Mouse (Mus musculus): Measurements from ENCODE around the gene Lrrc63.
"Not testable (repeated sequence)": the region's sequence is repeated elsewhere in the genome, so short reads cannot be mapped to it uniquely, and the experiment has no call there.

Gene Lrrc63

DNA sequence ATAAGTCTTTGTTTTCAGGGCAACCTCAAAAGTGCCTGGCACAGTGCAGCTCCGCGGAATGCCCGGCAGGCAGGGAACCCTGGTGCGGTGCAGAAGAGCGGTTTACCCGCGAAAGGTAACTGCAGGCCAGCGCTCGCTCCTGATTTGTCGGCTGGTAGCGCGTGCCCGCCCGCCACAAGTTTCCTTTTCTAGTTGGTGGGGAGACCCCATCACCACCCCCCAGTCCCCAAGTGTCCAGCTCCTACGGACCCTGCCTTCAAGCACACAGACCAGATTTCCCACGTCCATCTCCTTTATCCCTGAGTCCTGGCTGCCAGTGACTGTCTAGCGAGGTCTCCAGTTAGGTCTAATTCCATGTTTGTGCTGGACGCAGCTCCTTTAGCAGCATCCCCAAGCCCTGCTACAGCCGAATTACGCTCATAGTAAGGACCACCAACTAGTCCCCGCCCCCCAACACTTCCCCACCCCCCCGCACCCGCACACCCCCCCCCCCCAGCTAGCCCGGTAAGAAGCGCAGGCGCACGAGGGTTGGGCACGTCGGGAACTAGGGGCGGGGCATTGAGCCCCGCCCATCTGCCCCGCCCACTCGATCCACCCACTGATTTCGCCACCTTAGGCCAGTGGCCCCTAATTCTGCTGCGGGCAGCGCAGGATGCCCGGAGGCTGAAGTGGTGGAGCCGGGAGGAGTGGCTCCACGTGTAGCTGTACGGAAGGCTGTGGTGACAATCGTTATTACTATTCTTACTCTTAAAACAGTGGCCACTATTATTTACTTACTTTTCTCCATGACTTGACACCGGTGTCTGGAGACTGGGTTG, at the start of gene Lrrc63, which contains the start of gene Lcp1:
TSS of gene Lrrc63 (minus strand) at position 381 of the 818 bp plus-strand sequence.
TSS of gene Lcp1 (plus strand) at position 601 of the 818 bp plus-strand sequence.
- peak; percentile 32 to 44 for DNase-seq (ENCODE audit: low spot score in 2 of 2)

- DNase-seq (ENCODE audit: low spot score in 2 of 2), result peak; percentile 78 to 81
Measured at GRCm38 (mm10) chr14:75179255-75179963, 48.7 kb upstream of the Lrrc63 start.

GRCm38 (mm10) chr14:75178801-75179211, 48.1 kb upstream of the Lrrc63 start:
- DNase-seq (ENCODE audit: low spot score in 2 of 2), result peak; percentile 42 to 47

DNA sequence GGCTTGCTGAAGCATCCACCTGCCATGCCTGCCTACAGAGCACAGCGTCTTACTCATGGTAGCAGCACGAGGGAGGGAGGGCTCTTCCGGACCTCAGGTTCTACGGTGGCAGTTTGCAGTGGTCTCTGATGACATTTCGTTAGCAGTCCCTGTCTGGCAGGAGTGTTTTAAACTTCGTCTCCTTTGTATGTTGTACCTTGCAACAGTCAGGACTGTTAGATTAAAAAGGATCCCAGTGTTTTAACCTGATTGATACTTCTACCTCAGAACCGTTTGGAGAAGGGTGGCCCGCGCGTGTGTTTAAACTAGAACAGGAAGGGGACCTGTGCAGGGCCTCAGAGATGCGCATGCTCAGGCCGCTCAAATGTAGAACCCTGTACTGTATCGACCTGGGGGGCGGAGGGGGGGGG, 47.7 kb upstream of the Lrrc63 start:
- peak; percentile 73 to 74 for DNase-seq (ENCODE audit: low spot score in 2 of 2)

GRCm38 (mm10) chr14:75177400-75177799, 46.7 kb upstream of the Lrrc63 start:
- DNase-seq (ENCODE audit: low spot score in 2 of 2), result no peak

DNA sequence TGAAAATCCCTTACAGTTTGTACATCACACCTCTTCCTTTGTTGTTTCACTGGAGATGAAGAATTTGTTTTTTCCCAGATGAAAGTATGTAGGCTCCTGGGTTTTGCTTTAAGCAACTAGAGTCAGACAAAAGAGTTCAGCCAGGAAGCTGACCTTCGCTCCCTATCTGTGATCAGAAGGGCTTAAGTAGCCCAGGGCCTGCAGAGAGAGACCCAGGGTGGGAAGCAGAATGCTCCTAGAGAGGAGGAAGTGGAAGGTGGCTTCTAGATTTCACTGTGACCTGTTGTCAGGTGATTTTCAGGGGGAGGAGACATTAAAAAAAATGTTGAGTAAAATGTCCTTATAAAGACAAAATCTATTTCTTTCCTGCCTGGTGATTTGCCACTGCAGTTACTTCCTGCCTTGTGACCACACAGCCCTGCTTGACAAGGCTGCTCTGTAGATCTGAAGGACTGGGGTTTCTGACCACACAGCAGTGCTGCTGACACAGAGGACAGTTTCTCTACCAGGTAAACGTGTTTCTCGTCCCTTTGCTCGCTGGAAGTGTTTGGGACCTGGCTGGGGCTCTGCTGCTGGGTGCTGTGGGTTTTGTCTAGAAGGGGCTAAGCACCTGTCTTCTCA, 45.9 kb upstream of the Lrrc63 start:
- peak; percentile 60 to 63 for DNase-seq (ENCODE audit: low spot score in 2 of 2)

DNA sequence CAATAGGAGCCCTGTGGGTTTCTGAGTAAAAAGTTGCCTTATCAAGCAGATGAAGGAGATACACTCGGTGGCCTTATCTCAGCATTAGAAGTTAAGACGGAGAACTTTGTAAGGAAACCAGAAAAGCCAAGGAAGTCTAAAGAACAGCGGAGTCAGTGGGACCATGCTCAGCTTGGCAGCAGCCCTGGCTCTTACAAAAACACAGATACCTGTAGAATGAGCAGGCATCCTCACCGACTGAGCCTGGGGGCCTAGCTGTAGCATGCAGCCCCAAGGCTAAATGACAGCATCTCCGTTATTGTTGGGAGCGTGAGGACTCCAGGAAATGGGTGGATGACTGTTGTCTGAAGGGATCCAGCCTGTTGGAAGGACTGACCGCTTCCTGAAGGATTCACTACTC, 45.1 kb upstream of the Lrrc63 start:
- DNase-seq (ENCODE audit: low spot score in 2 of 2), result no peak

DNA sequence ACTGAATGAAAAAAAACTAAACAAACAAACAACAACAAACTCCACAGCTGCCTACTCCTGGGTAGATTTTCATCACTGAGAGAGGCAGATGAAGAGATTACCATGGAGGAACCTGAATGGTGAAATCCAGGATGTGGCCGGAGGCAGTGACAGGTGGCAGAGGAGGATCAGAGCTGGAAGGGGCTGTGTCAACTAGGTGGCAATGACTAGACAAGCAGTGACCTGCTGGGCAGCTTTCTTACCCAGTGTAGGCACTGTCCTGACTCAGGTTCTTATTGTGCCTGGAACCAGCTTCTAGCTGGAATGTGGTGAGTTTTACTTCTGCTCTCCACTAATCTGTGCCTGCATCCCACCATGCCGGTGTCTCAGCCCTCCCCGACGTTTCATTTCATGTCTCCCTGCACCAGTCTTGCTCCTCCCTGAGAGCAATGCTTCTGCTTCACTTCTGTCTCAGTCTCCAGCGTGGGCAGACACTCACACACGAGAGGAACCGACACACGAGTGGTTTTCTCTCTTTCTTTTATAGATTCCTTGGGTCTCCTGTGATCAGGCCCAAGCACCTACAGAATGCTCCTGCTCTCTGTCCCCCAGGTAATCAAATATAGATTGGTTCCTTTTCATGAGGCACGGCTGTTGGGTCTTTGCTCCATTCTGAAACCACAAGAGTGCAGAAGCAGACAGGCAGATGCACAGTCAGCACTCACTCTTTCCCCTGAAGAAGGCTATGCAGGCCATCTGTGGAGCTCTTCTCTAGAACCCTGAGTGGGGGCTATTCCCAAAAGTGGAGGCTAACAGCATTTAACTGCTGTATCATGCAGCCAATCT, 44.3 kb upstream of the Lrrc63 start:
- peak; percentile 38 to 52 for DNase-seq (ENCODE audit: low spot score in 2 of 2)

- no peak for DNase-seq (ENCODE audit: low spot score in 2 of 2)
Measured at GRCm38 (mm10) chr14:75174296-75174695, 43.6 kb upstream of the Lrrc63 start.

DNA sequence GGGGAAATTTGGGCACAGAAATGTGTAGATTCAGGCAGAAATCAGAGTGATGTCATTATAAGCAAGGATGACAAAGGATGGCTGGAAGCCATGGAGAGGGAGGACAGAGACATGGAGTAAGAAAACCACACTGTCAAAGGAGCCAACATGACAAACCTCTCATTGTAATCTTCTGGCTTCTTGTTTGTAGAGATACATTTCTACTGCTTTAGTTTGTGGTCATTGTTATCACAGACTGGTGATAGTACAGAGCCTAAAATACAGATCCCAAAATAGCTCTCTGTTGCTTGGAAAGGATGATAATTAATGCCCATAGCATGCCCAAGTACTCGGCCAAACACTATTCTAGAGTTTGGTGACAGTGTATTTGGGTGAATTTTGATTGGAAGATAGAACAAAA, 39.9 kb upstream of the Lrrc63 start:
- no peak for DNase-seq (ENCODE audit: low spot score in 2 of 2)

- no peak for DNase-seq (ENCODE audit: low spot score in 2 of 2)
Measured at GRCm38 (mm10) chr14:75168501-75168900, 37.8 kb upstream of the Lrrc63 start.

DNA sequence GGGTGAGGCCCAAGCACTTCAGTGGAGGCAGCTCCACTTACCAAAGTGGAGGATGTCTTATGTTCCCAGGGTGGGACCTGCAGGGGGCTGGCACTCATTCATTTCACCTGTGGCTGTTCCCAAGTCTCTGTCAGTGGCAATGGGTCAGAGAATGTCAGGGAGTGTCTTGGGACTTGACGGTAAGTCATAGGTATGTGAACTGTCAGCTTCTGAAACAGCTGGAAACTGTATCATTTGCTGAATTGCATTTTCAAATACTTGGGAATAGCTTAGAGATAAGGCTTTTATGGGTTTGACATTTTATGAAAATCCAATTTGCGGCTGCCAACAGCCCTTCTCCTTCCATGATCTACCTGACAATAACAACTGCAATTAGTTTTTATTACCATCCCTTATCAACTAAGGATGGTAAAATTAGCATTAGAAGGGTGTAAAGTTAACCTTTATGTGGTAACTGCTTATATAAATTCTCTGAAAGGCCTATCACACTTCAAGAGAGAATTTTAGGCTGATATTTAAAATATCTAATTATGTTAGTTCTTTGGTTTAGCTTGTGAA, 35.0 kb upstream of the Lrrc63 start:
- no peak for DNase-seq (ENCODE audit: low spot score in 2 of 2)

GRCm38 (mm10) chr14:75164345-75164744, 33.7 kb upstream of the Lrrc63 start:
- no peak for DNase-seq (ENCODE audit: low spot score in 2 of 2)

DNA sequence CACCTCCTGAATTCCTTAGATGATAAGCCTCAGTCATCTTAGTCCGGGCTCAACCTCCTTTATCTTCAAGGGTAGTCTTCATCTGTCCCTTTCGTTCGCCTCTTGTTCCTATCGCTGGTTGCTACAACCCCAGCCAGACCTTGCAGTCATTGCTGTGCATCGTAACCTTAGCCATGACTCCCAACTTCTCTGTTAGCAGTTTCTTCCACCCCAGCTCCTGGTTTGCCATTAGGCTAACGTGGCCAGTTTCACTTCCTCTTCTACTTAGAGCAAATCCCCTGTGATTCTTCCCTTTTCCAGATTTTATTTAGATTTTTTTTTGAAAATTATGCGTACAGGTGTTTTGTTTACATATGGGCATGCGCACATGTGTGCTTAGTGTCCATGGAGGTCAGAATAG, 33.2 kb upstream of the Lrrc63 start:
- no peak for DNase-seq (ENCODE audit: low spot score in 2 of 2)

- DNase-seq (ENCODE audit: low spot score in 2 of 2), result no peak
Measured at GRCm38 (mm10) chr14:75159375-75159774, 28.7 kb upstream of the Lrrc63 start.

GRCm38 (mm10) chr14:75154481-75154880, 23.8 kb upstream of the Lrrc63 start:
- DNase-seq (ENCODE audit: low spot score in 2 of 2), result no peak

DNA sequence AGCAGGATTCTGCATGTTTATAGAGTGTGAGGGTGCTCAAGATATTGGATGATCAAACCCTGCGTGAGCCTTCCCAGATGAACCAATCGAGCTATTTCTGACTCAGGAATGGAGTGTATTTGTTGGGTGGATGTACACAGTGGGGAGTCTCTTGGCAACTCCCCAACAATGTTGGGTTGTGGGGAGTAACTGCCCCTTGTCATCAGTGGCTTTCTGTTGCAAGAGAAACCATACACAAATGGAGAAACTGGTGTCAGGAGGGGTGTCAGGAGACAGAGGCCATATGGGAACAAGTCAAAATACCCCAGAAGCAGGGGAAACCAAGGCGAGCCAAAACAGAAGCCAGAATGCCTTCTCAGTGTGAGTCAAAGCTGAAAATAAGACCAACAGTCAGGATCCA, 20.5 kb upstream of the Lrrc63 start:
- DNase-seq (ENCODE audit: low spot score in 2 of 2), result no peak

DNA sequence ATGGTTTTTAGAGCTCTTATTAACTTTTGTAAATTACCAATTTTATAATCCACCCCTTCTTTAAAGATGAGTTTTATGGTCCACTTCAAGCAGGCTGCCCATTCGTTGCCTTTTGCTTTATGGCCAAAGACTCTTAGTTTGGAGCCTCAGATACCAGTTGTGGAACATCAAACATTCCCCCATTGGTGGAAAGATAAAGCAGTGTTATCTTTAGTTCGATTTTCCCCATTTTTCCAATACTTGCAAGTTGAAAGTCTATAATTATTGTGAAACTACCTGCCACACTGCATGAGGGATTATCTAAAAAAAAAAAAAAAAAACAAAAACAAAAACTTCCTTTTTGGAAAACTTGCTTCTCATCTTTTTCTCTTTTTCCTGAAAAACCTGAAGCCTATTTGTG, 20.0 kb upstream of the Lrrc63 start:
- no peak for DNase-seq (ENCODE audit: low spot score in 2 of 2)

GRCm38 (mm10) chr14:75148229-75148628, 17.5 kb upstream of the Lrrc63 start:
- DNase-seq (ENCODE audit: low spot score in 2 of 2), result no peak

GRCm38 (mm10) chr14:75147706-75148105, 17.0 kb upstream of the Lrrc63 start:
- DNase-seq (ENCODE audit: low spot score in 2 of 2), result not testable (repeated sequence)

DNA sequence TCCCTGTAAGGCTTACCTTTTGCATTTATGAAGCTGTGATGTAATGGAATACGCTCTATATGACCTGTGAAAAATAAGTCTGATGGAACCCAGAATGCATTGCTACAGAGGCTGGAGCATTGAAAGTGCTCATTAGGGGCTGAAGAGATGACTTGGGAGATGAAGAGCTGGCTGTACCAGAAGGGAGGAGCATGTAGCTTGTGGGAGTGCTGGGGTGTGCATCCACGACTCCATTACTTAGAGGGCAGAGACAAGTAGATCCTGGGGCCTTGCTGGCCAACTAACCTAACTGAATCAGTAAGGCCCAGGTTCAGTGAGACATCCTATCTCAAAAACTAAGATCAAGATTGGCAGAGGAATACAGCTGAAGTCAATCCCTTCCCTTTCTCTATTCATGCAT, 8.5 kb upstream of the Lrrc63 start:
- DNase-seq (ENCODE audit: low spot score in 2 of 2), result no peak
